Mouse (Mus musculus) frontal cortex, postnatal 36 days (tissue): Measurements from ENCODE around the gene Nap1l5.
A peak's percentile ranks its signal among the peaks of the same experiment; 100 is the strongest.

Source experiments
- DNase-seq, 2 experiments: peaks; one replicate each; pipeline ENCODE4 v3.0.0; 2022; ENCODE audit warnings: low spot score in 2 of 2

Gene Nap1l5

DNA sequence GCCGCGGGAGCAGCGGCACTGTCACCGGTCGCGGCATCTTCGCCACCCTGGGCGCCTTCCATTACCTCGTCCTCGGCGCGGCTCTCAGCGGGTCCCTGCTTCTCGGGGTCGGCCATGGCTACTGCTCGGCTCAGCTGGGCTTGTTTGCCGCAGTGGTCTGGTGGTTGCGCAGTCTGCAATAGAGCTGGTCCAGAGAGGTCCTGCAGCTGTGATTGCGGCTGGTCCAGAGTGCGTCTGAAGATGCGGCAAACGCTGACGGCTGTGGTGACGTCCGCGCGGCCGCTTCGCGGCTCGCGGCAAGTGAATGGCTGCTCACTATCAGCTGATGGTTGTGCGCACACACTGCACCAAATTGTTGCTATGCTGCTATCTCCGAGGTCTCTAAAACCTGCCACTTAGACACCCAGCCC, at the start of gene Nap1l5:
TSS of gene Nap1l5 (minus strand) at position 225 of the 410 bp plus-strand sequence.
- peak; percentile 74 to 79 for DNase-seq

DNA sequence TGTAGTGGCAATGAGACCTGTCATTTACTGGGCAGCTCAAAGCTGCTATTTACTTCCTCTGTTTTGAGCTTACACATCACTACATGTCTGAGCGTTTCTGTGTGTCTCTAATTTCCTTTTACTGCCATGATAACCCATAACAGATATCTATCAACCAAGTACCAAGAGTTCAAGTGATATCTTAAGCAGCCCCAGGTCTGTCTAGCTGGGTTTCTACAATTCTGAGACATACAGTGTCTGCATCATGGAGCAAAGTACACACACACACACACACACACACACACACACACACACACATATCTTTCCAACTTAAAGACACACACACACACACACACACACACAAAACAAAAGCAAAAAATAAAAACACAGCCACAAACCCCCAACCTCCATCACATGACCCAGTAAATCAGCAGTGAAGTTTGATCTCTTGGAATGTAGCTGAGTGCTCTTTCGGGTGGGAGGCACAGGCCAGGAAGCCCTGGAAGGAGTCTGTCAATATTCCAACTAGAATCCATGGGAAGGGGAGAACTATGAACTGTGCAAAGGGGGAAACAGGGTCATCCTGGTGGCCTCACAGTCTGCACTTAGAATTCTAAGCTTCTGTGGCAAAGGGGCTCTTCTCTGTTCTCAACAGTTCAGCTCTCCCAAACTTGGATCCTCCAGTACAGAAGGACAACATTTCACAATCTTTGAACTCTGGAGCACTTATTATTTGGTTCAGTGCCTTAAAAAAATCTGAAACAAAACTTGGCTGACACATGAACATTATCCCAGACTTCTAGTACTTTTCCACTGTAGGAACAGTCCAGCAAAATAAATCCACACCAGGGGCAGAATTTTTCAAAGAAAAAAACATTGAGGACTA, 44.5 kb upstream of the Nap1l5 start:
- DNase-seq = no peak

DNA sequence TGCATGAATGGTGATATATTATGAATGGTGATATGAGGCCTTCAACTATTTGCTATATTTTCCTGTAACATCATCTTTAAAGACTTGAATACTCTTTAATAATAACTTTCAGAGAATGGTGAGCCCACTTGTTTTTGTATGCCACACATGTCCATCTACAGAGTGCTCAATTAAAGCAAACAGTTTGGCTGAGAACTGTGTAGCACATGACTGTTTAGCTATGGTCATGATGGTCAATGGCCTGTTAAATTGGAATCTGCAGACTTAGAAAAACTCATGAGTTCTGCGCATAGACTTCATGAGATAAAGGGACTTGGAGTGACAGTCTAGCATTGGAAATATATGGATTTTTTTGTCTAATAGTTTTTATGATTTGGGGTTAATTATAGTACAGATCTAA, 43.5 kb upstream of the Nap1l5 start:
- no peak for DNase-seq

DNA sequence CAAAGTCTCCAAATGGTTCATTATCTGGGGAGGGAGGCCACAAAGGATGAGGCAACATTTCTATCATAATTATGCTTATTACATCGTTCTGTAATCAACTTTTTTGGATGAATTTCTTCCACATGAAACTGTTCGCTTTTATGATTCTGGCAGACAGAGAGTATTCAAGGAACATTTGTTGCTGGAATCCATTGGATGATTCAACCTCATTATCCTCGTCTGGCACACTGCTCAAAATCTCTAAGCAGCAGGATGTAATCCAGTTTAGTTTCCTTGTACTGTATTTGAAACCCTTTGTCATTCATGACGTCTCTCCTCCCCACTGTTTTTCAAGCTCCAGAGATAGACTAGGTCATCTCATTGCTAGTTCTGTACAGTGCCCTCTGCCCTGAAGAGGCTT, 40.0 kb upstream of the Nap1l5 start:
- no peak for DNase-seq

DNA sequence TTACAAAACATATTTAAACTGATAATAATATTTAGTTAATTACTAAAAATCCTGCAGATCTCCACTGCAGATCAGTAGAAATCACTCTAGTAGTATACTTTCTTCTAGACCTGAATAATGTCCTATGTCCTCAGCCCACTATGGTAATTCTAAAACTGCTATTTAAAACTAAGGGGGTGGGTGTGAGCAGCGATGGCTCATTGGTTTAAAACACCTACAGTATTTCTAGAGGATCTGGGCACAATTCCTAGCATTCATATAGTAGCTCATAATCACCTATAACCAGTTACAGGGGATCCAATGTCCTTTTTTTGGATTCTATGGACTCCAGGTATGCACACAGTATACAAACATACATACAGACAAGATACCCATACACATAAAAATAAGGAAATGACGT, 39.4 kb upstream of the Nap1l5 start:
- no peak for DNase-seq

DNA sequence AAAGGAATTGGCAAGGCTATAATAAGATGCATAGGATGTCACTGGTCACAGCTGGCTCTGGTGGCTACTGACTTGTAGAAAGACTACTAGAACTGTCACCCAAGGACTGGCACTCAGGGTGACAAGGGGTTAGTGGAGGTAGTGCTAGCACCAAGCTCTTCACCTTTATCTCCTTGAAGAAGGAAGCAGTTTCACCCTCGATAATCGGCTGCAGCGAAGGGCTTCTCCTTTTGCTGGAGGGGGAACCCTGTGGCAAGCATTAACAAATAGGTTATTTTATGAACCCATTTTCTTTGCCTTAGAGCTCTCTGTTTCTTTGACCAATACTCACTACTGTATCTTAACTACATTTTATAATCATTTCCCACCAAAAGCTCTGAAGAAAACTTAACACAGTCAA, 37.1 kb upstream of the Nap1l5 start:
- DNase-seq = no peak

DNA sequence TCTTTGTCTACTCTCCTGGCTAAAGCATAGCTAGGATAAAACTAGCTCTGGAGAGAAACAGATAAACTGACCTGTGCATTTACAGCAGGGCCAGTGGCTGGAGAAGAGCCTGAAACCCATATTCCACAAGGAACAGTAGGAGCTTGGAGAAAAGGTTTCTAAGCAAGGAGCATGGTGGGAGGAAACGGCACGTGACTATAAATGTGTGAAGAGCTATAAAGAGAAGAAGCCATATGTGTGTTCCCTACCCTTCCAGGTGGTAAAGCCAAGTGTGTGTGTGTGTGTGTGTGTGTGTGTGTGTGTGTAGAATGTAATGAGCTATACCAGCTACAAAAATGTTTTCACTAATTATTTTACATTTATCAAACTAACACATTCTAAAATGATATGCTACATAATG, 35.4 kb upstream of the Nap1l5 start:
- DNase-seq = peak in 1 of 2 experiments; percentile 69

DNA sequence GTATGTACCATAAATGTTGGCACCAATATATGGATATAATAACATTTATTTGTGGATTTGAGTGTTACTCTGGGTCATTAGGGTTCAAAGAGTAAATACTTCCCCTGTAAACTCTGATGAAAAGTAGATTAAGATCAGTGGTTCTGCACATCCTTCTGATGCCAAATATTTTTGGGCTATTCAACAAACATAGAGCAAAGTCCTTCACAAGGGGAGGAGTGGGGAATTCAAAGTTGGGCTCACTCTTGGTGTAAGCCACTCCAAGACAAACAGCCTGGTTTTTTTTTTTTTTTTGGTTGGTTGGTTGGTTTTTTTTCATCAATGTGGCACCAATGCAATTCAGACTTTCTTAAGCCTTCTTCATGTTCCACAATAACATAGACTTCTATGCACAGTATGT, 30.9 kb upstream of the Nap1l5 start:
- no peak for DNase-seq

DNA sequence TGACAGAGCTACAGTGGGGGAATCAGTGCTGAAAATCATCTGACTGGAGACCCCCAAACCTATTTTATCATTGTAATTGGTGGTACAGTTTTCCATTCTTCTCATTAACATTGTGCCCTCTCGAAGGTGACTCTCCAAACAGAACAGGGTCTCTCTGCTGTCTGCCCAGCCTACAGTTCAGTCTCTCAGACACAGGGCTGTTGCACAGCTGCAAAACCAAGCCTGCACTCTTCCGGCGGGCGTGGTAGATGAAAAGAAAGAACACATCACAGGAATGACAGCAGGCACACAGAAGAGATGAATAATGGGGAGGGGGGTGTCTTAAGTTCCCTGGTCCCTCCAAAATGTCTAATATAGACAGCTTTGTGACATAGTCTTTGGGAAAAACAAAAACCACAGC, 27.3 kb upstream of the Nap1l5 start:
- no peak for DNase-seq

DNA sequence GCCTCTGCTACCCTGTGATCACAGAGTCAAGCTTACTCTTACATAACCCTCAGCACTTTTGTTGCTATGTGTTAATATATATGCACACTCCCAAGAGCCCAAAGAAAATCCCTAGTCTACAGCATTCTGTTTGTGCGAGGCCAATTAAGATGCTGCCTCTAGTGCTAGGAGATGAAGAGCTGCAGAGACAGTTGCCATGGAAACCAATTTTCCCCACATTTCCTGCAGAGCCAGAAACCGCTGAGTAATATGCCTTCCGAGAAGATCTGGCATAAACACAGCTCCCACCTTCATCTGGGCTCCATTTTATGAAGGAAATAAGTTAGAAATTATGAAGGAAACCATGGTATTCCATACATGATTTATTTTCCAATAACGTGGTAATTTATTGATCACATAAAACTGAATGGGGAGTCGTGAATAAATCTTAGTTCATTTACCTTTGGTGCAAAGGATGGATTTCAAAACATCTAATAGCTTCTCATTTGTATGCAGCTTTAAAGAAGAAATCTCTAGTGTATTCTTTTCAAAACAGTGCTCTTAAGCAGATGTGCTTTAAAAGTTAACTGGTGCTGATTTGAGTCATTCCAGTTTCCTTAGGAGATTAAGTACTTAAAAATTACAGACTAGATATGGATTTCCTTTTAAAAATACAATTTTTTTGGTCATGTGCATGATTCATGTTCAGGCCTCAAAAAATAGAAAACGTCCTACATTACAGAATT, 26.5 kb upstream of the Nap1l5 start:
- DNase-seq = peak; percentile 71 to 86

DNA sequence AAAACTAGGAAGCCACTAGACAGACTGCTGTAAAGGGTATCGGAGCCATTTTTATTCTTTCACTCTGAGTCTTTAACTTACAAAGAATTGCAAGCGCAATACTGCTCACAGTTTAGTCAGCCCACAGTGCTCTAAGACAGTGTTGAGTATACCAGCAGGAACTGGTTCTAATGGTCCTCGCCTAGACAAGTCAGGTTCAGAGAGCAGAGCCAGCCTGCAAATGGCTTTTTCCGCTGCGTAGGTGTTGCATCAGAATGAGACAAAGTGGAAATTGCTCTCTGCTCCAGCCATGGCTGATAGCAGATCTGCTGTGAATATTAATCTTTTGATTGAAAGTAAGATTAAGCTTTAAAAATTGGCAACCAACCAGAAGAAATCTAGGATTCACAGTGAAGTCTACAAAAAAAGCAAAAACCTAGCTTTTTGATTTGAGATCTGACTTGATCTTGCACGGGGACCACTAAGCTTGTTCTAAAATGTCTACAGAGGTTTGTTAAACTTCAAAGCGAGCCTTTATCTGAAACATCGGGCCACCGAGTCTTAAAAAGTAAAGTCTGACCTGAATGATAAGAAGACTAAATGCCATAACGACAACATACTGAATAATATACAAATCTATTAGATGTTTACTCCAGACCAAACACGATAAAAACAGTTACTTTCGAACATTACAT, 25.8 kb upstream of the Nap1l5 start:
- peak in 1 of 2 experiments; percentile 43 for DNase-seq

DNA sequence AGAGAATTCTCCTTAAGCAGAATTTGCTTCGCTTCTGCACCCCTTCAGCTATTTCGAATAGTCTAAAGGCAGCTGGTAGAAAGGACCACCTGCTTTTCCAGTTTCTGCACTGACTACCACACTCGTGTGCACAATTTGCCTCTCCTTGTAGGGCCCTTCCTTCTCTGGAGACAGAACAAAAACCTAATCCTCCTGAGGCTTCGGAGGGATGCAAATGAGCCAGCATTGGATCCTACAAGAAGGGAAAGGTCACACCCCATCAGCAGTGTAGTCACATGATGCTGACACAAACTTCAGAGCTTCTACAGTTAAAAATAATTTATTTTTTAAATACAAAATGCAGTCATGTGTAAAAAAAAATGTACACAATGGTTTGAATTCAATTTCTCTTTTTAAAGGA, 24.3 kb upstream of the Nap1l5 start:
- no peak for DNase-seq

DNA sequence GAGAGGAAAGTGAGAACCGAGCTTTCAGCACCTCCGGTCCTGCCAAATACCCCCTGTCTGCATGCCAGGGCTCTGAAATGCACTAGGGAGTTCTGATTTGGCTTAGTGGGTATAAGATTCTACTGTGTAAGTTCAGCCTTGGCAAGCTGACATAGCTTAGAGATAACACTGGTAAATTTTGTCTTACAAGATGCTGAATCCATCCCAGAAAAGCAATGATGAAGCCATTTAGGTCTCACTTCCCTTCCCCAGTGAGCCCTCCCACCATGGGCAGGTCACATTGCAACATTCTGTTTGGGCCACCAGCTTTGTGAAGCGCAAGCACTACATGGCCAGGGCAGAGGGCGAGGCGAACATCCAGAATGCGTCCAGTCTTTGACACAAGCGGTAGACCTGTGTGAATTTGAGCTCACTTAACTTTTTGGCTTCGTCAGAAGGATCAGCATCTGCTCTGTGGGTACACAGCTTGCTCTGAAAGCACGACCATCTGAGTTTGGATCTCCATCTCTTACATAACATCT, 23.1 kb upstream of the Nap1l5 start:
- no peak for DNase-seq

DNA sequence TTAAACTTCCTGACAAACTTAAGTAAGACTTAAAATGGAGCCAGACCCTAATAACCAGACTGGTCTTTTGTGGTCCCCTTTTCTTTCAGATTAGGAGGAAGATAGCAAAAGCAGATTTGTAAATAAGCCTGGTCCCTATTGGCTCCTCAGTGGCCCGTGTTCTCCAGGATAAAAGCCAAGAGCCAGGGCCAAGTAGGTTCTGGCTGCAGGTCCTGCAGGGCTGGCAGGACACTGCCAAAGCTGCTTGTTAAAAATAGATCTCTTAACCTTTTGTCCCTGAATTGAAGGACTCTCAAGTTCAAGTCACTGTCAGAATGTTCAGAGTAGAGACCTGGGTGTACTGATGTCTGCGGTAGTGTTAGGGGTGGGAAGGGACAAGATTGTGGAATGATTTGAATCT, 21.0 kb upstream of the Nap1l5 start:
- no peak for DNase-seq

DNA sequence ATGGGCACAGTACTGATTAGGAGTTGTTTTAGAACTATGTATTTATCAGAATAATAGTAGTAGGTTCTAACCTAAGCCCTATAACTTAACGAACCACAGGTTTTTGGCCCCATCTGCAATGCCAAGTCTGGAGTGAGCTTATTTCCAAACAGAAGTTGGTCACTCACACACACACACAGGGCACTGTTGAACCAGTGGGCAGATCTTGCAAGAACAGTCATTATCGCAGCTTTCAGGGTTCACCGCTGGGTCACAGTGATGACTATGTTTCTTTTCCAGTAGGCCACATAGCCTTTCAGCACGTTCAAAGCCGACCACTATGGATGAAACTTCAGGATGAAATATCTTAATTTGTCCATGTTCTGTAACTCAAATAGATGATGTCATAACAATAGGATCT, 15.6 kb upstream of the Nap1l5 start:
- DNase-seq = no peak

DNA sequence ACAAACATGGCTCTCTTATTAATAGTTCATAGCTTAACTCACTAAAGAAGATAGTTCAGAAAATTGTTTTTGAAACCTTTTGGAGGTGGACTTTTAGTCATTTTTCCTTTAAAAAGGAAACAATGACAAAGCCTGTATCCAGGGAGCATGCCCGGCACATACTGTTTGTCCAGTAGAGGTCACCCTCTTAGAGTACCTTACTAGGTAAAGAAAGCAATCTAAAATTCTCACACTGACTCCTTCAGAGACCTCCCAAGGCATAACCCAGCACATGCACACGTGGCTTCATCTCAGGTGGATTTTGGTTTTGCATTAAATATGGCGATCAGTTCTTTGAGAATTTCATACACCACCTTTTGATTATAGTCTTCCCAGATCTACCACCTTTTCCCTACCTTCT, 14.7 kb upstream of the Nap1l5 start:
- DNase-seq = no peak

DNA sequence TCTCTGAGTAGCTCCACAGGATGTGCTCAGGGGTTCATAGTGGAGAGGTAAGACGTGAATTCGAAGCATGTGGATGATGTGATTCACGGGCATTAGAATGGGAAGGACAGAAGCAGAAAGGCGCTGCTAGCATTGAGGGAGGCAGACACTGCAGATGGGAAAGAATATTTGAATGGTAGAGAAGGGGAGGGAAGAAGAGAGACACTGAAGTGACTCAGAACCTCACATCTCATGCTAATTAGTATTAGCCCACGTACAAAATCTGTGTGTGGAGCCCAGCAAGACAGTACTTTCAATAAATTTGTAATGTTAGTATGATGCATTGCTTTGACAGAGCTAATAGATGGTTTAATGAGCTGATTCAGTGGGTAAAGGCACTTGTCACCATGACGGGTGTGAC, 13.9 kb upstream of the Nap1l5 start:
- no peak for DNase-seq

DNA sequence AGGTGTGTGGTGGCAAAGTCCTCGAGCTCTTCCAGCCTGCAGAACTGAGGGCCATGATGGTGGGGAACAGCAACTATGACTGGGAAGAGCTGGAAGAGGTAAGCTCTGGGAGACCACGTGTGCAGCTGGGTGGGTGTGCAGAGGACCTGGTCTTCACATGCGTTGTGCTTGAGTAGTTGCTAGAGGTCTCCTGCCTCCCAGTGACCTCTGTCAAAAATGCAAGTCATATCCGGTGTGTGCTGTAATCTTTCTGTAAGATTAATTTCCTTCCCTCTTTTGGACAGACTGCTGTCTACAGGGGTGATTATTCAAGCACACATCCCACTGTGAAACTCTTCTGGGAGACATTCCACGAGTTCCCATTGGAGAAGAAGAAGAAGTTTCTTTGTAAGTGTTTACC, 9.6 kb upstream of the Nap1l5 start:
- no peak for DNase-seq

DNA sequence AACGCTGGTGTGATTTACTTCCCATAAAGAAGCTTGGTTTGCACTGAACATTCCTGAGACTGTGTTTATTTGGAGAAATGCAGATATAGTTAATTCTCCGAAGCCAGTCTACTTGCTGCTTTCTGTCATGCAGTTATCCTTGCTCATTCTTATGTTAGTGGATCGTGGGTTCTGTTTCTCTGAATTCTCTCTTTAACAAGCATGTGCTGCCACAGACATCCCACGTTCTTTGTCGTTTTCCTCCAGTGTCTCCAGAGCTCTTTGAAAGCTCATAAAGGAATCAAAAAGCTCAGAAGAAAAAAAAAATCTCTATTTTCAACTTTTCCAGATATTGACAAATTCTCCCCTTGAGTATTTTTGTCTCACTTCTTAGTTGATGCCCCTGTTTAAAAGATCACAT, 7.1 kb upstream of the Nap1l5 start:
- DNase-seq = no peak

DNA sequence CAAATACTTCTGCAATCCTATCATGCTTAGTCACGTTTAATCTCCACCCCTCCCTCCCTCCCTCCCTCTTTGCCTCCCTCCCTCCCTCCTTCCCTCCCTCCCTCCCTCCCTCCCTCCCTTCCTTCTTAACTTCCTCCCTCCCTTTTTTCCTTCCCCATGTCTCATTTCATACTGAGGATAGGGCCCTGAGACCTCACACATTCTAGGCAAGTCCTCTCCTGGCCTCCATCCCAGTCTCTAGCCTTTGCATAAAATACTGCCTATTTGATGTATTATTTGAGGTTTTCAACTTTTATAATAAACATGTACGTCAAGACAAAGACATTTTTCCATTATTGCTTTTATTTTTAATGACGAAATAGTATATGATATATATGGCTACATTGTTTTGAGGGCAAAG, 6.7 kb upstream of the Nap1l5 start:
- DNase-seq = no peak

DNA sequence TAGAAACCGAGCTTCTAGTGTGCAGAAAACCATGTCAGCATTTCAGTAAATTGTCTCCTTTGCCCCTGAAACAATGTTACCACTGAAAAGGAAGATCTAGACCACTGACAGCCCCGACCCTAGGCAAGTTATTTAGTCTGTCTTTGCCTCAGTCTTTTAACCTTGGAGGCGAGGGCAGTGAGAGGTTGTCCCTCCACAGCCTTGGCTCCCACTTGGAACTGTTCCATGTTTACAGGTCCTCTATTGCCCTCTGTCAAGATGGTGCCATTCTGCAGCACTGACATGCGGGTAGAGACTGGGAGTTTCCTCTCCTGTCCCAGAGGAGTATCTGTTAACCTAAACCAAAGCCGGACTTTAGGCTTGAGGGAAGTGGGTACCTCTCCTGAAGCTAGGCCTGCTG, 6.0 kb upstream of the Nap1l5 start:
- DNase-seq = no peak

DNA sequence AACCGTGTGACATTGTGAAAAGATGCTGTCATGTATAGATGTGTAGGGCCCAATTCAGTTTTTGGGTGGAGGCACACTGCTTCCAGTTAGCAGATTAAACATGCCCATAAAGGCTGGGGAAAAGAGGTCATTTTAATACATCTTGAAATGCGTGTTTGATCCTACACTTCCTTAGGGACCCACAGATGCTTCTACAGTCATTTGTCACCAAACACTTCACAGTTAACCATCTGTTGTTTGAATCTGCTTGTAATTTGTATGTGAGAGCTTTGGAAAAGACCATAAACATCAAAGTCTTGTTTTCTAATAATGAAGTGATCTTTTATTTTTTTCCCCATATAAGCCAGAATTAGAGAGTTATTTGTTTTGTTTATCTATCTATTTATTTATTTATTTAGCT, 915 bp upstream of the Nap1l5 start:
- no peak for DNase-seq

DNA sequence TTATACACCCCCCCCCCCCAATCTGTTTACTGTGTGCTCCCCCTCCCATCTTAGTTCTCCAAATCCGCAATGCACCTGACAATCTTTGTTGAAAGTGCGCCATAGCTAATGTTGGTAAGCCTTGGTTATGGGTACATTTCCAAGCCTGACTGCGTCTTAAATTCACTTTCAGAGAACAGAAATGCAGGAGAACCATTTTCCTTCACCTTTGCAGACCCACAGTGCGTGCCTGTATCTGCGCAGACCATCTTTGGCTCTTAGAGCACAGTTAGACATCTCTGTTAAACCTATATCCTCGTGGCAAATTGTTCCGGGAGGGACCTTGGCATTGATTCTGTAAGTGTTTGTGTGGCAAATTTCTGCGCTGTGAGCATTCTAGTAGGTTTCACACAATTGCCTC, 460 bp upstream of the Nap1l5 start:
- no peak for DNase-seq
